Mouse (Mus musculus): ENCODE results near the gene Arhgap24.

GRCm38 (mm10) chr5:102659061-102659460 lies 177.9 kb downstream of the Arhgap24 start:
- TF ChIP-seq CTCF (conservative IDR thresholded peaks at IDR 0.05; ENCODE audit: low read length) (no peak), NANOG (IDR thresholded peaks at IDR 0.05; ENCODE audit: borderline replicate concordance, low read length) (no peak), POU5F1 (IDR thresholded peaks at IDR 0.05; ENCODE audit: borderline replicate concordance, low read length) (no peak)

Measured in E14TG2a.4 (cell line).